Mouse (Mus musculus) lung, adult 18-20 months (tissue): ENCODE data around the gene Txndc17.
"Not testable (repeated sequence)": the region's sequence is repeated elsewhere in the genome, so short reads cannot be mapped to it uniquely, and the experiment has no call there.

Experiments used
- DNase-seq, 2 experiments: peaks; one replicate each; pipeline ENCODE4 v3.0.0; 2022; ENCODE audit warnings: mixed read lengths in 2 of 2

Txndc17 gene

DNA sequence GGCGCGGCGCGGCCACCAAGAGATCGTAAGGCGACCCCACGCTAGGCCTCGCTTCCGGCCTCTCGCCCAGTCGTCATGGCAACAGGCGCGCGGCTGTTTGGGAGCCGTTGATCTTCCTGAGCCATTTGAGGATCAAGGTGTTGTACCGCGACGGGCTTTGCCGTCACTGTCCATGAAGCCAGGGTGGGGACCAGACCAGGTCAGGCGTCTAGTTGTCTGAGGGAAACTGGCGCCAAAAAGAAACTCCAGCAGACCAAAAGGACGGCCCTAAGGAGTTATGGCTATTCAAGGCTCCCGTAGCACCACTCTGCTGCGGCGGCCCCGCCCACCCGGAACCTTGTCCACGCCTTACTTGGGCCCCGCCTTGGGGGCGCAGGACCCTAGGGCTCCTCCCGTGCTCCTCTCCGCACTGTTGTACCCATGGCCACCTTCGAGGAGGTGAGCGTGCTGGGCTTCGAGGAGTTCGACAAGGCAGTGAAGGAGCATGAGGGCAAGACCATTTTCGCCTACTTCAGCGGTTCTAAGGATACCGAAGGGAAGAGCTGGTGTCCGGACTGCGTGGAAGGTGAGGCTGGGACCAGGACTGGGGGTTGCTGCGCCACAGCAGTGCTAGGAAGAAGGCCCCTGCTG lies at the start of gene Txndc17, which contains the start of gene 4933427D14Rik:
TSS of gene Txndc17 (plus strand) at position 344 of the 630 bp plus-strand sequence.
TSS of gene 4933427D14Rik (minus strand) at position 256 of the 630 bp plus-strand sequence.
- DNase-seq, result peak; percentile 89 to 90

DNA sequence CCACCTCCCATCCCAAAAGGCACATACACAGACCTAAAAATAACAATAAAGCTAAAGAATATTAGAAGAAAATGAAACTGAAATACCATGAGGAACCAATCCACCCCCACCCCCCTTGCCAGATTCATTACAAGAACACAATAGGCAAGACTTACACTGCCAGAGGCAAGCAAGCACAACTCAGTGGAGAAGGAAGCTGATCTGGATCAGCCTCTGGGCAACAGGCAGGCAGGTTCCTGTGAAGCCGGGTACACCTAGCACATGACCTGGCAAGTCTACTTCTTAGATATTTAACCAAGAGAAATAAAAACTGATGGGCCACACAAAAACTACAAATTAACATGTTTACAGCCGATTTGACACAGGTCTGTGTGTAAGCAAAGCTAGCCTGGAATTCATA lies 44.1 kb upstream of the Txndc17 start:
- no peak for DNase-seq

DNA sequence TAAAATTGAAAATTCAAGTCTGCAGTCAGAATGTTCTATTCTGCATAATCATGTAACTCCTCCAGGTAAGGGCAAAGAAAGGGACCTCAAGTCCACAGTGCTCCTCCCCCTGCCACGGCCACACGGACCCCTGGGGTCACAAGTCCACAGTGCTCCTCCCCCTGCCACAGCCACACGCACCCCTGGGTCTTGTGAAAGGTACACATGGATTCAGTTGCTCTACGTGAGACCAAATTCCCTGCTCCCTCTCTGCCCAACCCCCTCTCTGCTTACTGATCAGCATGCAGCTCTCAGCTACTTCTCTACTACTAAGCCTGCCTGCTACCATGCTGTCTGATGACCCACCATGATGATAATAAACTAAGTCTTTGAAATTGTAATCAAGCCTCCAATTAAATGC lies 37.5 kb upstream of the Txndc17 start:
- DNase-seq, result no peak

DNA sequence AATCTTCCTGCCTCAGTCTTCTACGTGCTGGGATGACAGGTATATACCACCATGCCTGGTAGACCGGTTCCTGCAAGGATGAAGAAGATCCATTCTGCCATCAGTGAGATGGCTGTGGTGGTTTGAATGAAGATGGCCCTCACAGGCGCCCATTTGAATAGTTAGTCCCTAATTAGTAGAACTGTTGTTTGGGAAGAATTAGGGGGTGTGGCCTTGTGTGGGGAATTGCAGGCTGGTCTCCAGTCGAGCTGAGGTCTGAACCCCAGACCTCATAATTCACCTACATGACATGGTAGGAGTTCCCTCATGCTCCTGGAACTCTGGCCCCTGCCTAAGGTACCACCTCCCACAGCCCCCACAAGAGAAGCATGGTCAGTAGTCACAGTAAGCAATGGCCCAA lies 35.4 kb upstream of the Txndc17 start:
- not testable (repeated sequence) for DNase-seq

DNA sequence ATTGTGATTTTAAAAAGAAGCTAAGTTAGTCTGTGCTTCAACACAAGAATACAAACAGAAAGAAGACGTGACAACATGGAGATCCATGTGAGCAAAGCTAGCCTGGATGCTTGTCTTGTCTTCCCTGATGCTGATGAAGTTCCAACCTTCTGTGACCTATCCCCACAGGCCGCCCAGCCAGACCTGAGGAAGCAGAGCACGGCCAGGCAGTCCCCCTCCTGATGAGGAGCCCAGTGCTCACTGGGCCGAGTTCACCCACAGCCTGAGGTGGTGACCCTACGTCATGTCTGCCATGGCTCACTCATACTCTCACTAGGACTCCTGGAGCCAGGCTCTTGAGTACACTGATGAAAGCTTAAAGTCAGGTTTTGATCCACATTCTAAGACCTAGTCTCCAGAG lies 33.8 kb upstream of the Txndc17 start:
- DNase-seq, result no peak

DNA sequence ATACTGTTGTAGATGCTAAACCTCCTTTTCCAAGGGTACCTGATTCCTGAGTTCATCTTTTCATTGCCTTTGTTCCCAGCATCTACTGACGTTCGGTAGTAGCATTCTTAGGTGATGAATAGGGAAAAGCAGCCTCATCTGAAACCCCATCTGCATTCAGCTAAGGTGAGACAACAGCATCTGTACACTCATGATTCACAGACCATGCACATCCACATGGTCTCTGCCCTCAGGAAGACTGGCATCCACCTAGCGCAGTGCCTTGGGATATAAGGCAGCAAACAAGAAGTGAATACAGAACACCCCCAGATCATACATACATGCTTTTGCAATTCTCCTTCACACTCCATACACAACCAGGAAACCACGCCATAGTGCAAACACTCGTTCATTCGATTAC lies 32.6 kb upstream of the Txndc17 start:
- no peak for DNase-seq

DNA sequence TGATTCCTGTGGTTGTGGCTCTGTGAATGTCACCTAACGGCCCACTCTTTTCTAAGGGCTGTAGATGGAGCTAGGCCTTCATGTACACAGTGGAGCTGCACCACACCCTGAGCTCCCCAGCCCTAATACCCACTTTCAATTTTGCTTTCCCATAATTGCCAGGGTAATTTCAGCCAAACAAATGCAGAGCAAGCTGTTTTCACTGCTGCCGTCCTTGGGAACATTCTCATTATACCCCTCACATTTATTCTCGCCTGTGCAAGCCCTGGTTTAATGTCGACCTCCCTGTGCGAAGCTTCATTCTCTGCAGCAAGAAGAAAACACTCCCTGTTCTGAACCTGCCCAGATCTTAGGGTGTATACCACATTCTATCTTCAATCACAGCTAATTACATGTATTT lies 31.4 kb upstream of the Txndc17 start:
- DNase-seq, result no peak

DNA sequence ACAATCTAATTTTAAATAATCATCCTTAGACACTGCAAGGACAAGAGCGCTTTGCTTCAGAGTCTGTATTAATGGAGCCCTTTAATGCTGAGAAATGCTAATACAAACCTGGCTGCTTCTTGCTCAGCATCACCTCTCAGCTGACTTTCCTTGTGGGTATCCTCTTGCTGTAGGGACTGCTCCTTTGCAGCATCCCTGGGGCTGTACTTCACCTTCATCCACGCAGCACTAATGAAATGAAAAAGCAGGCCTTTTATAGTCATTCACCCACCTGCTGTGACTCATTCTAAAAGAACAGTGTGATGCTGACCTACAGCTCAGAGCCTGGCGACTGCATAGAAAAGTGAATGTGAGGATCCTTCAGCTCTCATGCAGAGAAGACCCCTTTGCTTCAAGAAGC lies 30.8 kb upstream of the Txndc17 start:
- DNase-seq, result no peak

DNA sequence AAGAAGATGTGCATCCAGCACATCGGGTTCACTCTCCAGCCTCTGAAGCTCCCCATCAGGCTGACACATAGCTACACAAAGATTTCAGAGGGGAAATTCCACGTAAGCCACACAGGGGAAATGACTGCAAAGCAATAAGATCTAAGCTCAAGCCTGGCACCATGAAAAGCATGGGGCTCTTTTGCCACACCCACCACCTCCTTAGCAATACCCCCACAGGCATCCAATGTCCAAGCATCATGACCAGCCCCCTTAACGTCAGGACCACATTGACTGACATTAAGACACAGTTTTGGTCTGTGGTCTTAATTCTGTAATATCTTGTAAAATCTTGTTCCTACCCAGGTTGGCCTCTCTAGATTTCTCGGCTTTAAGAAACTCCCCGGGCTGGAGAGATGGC lies 26.8 kb upstream of the Txndc17 start:
- DNase-seq, result no peak

DNA sequence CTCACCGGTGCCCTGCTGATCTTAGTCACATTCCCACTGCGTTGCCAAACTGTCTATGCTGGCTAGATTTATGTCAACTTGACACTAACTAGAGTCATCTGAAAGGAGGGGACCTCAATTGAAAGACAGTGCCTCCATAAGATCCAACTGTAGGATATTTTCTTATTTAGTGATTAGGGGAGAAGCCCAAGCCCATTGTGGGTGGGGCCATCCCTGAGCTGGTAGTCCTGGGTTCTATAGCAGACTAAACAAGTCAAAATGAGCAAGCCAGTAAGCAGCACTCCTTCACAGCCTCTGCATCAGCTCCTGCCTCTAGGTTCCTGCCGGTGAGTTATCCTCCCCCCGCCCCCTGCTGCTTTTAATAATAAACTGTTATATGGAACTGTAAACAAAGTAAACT lies 26.2 kb upstream of the Txndc17 start:
- no peak for DNase-seq

DNA sequence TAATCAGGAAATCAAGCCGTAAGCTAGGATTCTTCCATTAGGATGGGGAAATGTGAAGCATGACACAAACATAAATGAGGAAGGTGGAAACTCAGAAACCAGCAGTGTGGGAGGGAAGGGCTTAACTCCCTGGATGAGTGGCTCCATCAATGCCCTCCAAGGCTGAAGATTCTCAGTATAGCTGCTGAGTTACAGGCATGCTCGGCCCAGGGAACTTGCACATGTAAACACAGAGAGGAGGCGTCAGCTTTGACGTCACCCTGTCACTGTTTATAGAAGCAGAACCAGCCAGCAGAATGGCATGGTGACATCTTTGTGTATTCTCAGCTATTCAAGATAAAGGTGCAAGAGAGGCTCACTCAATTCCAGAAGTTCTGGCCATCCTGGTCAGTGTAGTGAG lies 23.1 kb upstream of the Txndc17 start:
- DNase-seq, result no peak

DNA sequence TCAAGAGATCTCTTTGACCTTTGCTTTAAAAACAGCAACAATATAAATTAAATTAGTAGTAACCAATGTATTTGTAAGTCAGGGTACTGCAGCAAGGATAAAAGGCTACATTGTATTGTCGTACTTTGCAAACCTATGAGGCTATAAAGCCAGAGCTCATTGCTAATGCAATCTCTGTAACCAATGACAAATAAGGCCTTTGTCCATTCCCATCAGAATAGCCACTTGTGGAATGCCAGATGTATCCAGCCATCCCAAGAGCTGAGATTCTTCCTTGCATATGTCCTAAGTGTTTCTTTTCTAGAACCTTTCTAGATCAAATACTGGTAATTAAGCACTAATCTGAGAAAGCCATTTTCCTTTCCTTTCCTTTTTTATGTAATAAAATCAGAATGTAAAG lies 16.5 kb upstream of the Txndc17 start:
- no peak for DNase-seq

DNA sequence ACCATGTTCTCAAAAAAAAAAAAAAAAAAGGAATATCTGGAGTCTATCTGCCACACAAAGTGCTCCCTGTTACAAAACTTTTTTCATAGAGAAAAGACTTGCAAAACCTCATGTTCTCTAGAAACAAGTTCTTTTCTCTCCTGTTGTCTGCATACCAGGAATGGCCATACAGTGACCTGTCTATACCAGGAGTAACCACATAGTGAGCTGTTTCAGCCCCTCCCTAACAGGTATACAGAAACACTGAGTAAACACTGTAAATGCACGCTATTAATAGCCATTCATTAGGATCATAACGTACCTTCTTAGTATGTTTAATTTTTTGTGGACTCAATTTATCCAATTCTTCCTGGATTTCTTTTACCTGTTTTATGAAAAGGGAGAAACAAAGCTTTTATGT lies 13.1 kb upstream of the Txndc17 start:
- no peak for DNase-seq

DNA sequence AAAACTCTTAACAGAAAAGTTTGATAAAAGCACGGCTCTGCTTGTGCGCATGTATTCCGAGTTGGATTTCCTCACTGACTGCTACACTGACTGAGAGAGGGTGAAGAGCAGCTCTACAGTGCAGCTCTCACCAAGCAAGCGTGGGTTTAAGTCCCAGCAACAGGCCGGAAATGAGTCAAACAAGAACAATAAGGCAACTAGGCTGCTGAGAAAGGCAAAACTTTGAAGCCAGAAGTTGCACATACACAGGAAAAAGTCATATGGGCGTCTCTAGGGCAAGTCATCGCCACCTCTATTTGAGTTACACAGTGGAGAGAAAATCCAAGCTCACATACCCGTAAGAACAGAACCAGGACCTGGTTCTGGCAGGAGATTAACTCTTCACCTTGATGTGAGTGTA lies 10.8 kb upstream of the Txndc17 start:
- no peak for DNase-seq

DNA sequence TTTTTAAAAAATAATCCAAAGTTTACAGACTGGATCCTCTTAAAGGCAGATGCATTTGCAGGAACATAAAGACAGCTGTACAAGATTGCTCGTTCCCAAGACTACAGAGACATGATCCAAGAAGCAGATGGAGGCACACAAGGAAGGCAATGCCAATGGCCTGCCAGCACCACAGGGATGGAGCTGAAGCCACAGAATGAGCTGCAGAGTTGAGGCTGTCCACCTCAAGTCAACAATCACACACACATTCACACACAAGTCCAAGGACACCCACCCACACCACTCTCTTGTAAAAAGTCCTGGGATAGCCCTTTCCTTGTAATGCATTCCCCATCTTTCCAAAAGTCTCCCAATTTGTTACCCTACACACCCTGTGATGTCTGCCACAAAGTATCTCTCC lies 3.9 kb upstream of the Txndc17 start:
- DNase-seq, result no peak

DNA sequence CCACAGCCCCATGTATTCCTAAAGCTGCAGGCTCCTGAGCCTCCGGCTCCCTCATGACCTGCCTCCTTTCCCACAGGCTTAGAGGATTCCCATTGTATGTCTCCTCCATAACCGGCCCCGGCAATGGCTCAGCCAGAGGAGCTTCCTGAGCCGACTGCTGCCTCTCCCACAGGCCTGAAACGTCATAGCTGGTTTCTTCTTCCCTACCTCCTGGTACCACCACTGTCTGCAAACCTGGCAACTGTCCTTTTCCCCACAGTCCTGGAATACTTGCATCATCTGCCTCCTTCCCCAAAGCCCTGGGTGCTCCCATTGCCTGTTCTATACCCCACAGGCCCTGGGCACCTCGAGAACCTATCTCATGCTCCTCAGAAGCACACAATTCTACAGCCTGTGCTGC lies 2.1 kb upstream of the Txndc17 start:
- DNase-seq, result no peak

DNA sequence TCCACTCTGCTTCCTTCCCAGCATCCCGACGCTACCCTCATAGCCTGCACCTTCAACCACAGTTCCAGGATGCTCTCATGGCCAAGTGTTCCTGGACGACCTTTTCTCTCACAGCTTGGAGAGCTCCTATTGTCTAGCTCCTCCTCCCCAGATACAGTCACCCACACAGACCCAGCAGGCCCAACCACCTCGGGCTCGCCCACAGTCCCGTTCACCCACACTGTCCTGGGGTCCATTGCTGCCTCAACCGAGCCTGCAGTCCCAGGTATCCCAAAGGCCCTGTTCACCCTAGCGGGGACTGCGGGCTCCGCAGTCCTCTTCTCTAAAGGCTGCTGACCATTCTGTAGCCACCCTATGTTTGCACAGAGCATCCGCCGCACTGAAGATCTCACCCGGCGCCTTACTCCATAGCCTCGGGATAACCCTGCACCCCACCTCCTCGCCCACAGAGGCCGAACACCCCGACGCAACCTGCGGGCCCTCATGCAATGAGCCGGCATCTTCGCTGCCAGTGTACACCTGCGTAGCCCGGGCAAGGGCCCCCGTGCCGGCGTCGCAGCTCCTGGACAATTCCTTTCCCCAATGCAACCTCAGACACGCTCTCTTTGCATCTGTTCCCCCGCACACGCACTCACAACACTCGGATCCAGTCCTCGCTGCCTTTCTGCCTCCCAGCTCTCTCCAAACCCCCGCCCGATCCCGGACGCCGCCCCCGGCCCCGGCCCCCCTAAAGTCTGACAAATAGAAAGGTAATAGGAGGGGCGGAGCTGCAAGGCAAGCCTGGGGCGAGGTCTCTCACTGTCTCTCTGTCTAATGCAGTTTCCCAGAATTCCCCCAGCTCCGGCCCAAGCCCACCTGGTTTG lies 775 bp upstream of the Txndc17 start, which contains the start of gene Gm43951:
TSS of gene Gm43951 (minus strand) at position 500 of the 863 bp plus-strand sequence.
- DNase-seq, result peak in 1 of 2 experiments; percentile 17

DNA sequence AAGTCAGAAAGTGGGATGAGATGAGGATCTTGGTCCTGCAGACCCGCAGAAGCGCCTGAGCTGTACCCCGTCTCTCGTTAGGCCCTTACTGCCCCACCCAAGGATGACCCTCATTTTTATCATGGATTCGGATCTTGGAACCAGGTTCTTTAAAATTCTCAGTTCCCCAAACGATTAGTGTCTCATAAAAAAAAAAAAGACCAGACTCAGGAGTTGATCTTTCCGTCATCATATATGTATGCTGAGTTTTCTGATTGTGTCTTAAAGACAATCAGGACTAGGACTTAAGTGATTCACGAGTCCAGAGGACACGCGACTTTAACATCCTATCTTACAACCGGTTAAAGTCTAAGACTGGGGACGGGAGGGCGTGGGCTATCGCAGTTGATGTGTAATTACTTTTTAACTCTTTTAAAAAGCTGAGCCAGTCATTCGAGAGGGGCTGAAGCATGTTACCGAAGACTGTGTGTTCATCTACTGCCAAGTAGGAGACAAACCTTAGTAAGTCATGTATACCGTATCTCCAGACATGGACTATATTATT lies 559 bp downstream of the Txndc17 start:
- no peak for DNase-seq

DNA sequence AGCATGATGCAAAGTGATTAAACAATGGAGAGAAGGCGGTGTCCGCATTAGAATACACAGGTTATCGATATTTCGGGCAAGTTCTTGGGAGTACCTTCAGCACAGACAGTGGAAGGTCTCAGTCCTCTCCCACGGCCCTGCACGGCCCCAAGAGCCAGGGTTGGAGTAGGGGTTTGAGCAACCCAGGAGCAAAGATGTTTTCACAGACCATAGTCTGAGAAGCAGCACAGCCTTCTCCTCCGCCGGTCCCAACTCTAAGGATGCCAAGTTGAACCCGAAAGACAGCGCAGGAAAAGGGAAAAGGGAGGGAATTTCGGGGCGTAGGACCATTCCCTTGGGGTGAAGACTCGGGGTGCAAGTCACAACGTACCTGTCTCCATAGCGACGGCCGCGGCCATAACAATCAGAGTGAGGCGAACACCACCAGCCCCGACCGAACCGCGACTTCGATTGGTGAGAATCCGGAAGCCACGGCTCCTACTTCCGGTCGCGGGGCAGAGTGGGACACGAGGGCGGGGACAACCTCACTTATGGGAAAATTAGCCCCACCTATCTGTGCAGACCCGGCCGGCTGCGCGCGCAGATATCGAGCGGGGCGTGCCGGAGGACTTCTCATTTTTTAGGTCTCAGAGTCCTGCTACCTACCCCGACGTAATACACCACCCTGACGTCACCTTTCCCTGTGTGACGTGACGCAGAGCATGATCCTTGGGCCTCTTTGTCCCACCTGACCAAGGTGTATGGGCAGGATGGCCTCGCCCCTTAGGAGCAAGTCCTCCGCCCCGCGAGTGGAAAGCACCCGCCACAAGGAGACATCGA lies 7.5 kb downstream of the Txndc17 start:
- DNase-seq, result peak; percentile 95 to 97

DNA sequence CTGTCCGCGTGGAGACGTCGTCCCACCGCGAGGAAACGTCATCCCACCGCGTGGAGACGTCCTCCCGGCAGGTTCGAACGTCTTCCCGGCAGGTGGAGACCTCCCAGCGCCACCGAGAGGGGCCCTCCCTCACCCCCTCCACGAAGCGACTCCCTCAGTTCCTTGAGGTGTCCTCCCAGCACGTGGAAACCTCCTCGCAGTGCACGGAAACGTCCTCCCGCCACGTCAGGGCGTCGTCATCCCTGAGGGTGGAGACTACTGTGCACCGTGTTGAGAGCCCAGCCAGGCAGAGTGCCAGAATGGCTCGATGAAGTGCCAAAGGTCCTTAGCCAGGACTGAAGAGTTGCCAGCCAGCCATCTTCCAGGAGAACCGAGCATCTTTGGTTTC lies 8.1 kb downstream of the Txndc17 start, which contains the start of gene Med31:
TSS of gene Med31 (minus strand) at position 183 of the 388 bp plus-strand sequence.
- DNase-seq, result peak; percentile 88 to 91

DNA sequence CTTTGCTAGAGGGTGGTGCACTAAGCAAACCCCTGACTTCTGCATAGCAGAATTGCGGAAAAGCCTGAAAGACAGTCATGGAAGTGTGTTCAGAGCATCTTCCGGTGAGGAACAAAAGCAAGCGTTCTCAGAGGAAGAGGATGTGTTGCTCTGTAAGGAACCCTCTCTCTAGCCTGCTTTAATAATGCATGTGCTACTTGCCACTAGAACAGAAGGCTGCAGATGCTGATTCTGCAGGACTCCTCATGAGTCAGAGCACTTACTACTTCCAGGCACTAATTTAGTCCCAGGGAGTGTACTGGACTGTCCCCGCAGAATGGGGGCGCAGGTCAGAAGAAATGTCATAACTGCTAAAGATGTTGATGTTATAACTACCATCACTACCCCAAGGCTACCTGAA lies 9.8 kb downstream of the Txndc17 start:
- DNase-seq, result no peak

DNA sequence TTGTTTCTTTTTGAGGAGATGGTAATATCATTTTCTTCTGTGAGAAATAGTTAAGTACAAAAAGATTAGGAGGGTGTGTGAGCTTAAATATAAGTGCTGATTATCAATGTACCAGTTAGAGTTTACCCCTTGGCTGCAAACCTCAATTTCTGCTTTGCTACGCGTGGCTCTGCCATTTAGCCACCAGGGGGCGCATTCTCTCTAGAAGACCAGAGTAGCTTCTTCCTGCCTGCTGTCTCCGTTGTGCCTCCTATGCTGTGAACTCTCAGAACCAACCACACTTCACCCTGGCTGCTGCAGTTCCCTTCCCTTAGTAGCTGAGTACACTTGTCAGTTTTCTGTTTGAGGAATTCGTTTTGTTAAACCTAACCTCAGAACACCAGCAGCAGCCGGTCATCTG lies 13.9 kb downstream of the Txndc17 start:
- peak; percentile 35 to 48 for DNase-seq

DNA sequence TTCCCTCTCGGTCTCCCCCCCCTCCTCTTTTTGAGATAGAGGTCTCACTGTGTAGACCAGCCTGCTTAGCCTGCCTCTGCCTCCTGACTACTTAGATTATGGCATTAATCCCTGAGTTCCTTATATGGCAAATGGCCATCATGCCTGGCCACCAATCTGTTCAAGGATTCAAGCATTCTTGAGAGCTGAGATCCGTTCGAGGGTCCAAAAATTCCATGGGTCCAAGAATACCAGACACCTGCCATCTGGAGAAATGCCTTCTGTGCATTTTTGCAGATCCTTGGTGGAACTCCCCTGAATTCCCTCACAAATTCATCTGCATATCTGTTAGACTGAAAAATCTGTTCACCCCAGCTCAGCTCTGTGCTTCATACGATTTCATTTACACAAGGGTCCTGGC lies 16.1 kb downstream of the Txndc17 start:
- no peak for DNase-seq
